Mouse (Mus musculus): Measurements from ENCODE around the gene Ltbp1.
"Not testable (repeated sequence)": the region's sequence is repeated elsewhere in the genome, so short reads cannot be mapped to it uniquely, and the experiment has no call there.

The Ltbp1 gene

DNA sequence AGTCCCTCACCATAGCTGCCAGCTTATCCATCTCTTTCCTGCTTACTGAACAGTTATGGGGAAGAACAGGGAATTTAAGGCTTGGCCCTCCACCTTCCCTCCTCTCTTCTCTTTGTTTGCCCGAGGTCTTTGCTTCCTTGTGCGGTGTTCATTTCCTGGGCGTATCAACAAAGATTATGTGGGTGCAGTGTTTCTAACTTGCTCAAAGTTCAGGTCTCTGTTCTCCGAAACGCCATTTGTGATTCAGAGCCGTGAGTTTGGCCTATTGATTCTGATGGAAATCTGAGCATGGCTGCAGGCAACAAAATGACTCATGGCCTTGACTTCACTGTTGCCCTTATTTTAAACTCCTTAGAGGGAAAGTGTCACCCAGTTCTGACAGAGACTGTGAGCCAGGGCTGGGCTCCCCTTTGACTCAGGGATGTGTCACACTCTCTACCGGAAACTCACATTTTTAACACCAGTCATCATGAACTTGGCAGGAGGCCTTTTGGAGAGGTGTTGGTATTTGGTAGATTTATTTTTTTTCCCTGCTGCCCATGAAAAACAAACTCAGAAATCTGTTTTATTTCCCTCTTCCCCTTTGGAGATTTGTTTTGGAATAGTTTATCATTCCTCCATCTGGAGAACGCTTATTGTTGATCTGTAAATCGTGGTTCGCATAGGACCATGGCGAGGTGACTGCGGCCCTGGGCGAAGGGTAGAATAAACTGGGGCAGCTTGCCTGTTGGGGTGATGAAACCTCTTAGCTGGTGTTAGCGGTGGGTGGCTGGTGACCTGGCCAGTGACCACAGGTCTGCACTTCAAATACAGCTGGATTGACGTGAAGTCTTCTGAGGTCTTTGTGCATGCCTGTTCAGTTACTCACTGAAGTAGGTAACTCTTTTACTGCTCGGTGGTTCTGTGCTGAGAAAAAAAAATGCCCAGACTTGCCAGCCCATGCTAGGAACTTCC, 105.2 kb downstream of the Ltbp1 start:
- no peak for DNase-seq (ENCODE audit: low read depth, low spot score)

DNA sequence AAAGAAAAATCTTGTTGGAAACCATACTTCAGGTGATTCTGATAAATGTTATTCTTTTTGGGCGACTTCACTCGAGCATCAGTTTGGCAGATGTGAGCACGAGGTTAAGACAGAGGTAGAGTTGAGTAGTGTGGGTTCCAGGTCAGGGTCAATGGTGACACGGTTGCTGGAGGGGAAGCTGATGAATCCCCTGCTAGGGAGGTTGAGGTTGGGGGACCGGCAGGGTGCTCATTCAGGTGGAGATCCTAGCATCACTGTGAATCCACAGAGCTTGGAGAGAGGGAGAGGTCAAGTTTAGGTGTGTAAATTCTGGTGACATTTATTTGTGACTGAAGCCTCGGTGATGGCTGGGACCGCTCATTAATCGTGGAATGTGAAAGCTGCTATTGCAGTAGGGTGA, 110.2 kb downstream of the Ltbp1 start:
- no peak for DNase-seq (ENCODE audit: low read depth, low spot score)

DNA sequence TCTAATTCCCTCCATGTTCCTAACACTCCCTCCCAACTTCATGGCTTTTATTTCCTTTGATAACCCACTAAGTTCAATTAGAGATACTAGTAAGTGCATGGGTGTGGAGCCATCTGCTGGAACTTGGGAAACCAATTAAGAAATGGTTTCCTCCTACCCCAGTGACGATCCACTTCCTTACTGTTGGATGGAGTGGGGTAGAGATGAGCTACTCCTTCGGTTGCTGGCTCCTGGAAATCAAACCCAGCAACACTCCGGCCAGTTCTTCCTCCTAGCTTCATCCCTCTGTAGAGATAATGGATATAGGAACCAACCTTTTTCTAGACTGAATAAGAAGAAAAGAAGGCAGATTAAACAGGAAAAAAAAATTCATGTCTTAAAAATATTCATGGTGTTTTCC, 113.5 kb downstream of the Ltbp1 start:
- no peak for DNase-seq (ENCODE audit: low read depth, low spot score)

DNA sequence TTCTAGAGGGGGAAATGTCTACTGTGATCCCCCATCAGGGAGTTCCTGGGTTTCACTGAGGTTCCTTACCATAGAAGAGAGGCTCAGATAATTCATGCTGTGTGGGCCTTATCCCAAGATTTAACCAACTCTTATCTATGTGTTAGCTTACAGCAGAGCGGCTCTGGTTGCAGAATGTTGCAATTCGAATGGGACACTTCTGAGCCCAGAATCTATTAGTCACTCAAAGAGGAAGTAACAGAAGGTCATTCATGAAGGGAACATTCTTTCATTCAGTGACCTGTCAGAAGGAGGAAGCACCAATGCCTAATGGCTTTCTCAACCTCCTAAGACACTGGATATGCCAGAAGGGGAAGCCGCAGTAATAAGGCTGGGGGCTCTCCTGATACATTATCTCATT, 114.1 kb downstream of the Ltbp1 start:
- no peak for DNase-seq (ENCODE audit: low read depth, low spot score)

DNA sequence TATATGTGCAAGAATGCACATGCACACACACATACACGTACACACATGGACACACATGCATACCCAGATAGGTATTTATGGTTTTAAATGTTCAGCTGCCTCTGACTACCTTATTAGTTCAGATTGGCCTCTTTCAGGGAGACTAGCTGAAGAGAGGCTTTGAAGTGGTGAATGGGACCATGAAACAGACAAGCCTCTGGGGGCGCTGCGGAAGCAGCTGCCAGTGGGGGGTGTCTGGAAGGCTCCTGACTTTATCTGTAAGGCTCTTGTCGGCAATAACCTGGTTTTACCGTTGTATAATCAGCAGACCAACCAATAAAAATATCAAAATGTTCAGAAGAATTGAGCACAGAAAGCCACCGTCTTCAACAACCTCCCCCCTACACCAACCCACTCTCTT, 114.7 kb downstream of the Ltbp1 start:
- DNase-seq (ENCODE audit: low read depth, low spot score): no peak

DNA sequence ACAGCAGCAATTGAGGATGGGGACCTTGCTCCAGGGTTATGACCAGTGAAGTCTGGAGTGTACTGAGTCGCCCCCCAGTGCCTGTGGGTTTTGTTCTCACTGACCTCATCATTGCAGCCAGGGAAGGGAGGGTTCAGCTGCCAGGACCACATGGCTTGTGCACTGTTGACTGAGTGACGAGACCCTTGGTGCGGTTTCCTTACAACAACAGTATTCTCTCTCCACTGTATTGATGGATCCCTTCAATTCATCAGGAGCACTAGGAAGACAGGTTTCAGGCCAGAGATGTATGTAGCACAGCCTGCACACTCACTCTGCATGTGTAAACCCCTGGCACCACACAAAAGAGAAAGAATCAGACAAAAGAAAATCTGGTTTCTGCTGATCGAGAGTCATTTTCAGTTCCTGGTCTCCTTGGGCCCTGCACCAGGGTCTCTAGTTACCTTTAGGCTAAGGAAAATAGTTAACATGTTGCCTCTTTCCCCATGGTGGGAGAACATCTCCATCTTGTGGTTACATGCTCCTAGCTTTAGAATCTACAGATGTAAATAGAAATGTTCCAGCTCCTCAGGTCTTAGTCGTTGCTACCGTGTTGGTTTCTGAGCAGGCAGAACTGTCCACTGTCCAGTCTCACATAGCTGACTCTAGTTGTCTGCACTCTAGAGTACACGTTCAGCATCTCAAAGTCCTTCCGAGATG, 117.4 kb downstream of the Ltbp1 start:
- no peak for DNase-seq (ENCODE audit: low read depth, low spot score)

DNA sequence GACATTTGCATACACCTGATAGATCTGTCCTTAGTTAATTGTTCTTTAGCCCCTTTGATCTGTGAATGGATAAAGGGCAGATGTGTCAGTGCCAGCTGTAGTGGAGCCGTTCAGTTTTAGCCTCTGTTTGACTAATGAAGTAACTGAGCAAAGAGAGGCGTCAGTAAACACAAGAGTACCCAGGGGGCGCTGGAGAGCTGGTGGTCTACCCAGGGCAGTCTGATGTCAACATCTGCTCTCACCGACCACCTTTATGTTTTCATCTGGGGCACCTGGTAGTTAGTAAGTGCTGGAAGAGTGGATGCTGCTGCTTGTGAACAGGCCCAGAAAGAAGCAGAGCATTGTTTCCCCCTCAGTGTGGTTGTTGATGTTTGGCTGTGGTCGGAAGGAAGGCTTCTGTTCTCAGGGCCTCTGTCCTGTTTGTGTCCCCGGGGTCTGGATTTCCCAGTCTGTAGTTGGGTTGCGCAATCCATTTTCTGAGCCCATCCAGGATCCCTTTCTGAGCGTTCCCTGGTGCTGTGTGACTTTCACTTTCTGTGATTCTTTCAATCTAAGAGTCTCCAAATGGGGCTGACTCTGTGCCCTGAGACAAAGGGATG, 123.1 kb downstream of the Ltbp1 start:
- DNase-seq (ENCODE audit: low read depth, low spot score): peak; percentile 48

DNA sequence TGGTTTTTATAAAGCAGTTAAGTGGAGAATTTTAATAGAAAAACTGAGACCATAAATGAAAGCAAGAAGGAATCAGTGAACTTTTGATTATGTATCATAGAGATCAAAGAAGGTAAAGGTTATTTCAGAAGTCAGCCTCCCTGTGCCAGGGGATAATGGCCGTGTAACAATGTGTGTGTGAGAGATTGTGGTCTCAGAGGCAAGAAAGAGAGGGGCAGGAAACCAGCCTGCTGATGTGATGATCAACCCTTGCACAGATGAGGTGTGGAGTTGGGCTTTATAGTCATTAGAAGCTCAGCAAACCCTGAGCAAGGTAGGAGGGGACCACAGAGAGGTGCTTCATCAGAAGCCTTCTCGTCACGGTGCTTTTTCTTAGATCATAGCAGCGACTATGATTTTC, 128.6 kb downstream of the Ltbp1 start:
- DNase-seq (ENCODE audit: low read depth, low spot score): no peak

DNA sequence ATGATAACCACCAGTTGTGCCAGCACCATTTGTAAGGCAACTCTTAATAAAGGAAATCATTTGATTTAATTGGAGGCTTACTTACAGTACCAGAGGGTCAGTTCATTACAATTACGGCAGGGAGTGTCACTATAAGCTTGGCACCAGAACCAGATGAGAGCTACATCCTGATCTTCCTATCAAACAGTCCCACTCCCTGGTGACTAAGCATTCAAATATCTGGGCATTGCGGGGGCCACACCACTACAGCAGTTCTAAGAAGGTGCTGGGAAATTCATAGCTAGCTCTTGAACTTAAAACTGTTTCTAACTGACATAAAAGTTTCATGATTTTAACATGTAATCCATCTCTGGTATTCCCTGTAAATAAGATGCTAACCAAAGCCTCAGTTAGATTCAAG, 134.4 kb downstream of the Ltbp1 start:
- no peak for DNase-seq (ENCODE audit: low read depth, low spot score)

DNA sequence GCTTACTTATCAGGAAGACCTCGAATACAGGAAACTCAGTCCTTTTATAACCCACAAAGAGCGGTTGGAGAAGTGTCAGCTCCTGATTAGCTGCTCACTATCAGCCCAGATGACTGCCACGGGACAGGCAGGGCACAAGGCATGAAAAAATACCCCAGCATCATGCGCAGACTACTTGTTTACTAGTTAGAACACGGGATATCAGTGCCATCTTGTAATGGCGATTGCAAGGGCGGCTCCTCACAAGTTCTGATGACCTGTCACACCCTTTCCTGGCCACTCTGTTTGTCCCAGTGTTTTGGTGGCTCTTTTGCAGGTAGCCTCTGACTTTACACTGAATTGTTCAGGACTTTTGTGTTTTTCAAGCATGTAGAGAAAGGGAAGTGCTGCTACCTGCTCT, 137.5 kb downstream of the Ltbp1 start:
- DNase-seq (ENCODE audit: low read depth, low spot score): not testable (repeated sequence)

DNA sequence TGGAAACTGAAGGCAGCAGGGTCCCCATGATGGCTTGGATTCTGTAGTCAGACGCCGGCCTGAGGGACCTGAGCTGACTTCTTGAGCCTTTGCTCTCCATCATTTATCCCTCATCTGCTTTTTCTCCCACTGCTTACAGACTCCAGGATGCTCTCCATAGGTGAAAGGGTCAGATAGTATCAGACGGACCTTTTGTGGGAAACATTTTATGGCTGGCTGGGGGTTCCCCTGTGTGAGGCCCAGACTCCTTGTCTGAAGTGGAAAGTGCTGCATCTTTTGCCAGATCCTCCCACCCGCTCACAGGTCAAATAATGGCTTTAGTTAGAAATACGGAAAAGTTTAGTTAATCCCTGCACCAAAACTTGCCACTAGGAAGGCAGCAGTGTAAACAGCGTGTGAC, 138.6 kb downstream of the Ltbp1 start:
- no peak for DNase-seq (ENCODE audit: low read depth, low spot score)

DNA sequence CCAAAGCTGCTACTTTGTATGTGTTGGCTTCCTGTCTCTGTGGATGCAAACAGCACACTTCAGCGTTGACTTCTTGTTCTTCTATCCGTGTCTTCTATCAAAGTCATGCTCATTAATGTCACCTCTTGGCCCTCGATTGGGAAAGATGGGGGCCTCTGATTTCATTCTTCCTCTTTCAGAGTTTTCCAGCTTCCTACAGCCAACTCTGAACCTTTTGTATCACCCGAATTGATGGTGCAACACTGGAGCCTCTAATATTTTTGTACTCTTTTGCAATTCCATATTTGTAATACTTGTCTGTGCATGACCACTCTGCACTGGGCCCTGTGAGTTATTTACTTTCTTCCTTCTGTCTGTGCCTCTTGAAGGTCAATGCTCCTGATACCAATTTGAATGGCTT, 141.8 kb downstream of the Ltbp1 start:
- DNase-seq (ENCODE audit: low read depth, low spot score): no peak

DNA sequence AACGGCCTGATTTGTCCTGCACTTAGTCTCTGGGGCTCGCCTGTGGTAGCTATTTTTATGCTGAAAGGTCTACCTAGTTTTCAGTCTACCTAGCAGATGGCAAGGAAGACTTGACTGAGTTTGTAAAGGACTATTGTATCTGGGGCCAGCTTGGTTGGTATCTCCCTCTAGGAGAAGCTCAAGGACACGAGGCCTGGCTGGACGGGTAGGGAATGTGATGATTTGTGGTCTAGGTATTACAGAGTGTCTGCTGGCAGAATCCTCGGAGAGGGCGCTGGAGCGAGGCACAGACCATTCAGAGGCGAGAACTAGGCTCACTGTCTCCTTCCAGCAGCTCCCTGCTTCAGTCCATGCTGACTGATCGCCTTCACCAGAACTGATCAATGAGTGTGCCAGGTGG, 146.4 kb downstream of the Ltbp1 start:
- no peak for DNase-seq (ENCODE audit: low read depth, low spot score)

DNA sequence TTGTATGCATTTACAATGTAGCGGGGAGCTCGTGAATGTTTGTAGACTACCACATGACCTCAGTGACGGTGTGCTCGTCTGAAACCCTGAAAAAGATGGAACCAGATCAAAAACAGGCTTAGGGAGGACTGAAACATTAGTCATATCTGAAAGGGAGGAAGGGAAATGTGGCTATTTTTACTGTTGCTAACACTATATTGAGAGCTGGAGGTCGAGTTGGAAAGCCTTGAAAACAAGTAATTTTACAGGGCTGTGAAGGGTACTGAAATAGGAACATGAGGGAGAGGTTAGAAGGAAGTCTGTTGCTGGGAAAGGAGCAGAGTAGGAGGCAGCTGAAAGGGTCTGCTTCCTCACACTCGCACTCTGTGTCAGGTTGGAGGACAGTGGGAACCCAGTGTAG, 147.7 kb downstream of the Ltbp1 start:
- no peak for DNase-seq (ENCODE audit: low read depth, low spot score)

DNA sequence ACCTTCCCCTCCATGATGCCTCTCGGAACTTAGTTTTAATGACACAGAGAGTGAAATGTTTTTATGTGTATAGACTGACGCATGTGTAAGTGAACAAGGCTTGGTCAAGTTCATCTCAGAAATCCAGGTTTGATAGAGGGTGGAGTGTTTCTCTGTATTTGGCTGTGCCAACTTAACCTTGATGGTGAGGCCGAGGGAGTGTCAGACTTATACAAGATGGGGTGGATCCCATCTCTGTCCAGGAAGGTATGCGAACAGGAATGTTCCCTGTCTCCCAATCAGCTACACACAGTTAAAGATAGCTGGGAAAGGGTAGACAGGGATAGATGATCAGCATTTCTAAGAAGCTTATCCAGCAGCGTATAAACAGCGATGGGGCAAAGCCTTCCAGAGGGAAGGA, 153.0 kb downstream of the Ltbp1 start:
- DNase-seq (ENCODE audit: low read depth, low spot score): no peak

DNA sequence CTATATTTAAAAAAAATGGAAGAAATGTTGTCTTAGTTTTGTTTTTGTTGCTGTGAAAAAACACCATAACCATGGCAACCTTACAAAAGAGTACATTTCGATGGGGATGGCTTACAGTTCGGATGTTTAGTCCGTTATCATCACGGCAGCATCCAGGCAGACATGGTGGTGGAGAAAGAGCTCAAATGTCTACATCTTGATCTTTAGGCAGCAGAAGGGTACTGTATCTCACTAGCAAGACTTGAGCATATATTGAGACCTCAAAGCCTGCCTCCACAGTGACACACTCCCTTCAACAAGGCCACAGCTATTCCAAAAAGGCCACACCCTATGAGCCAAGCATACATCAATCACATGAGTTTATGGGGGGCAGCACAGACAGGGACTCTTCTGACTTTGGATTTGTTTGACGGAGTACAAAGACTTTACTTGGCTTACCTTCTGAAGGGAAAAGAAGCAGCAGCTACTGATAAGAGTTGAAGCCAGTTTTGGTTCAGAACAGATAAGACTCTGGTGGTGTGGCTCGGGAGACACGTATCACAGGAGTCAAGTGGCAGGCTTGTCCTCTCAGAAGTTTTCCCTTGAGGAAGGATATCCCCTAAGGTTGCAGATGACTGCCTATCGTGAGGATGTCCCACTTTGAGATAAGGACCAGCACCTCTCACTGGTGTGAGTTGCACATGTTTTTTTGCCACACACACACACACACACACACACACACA, 153.9 kb downstream of the Ltbp1 start:
- no peak for DNase-seq (ENCODE audit: low read depth, low spot score)

DNA sequence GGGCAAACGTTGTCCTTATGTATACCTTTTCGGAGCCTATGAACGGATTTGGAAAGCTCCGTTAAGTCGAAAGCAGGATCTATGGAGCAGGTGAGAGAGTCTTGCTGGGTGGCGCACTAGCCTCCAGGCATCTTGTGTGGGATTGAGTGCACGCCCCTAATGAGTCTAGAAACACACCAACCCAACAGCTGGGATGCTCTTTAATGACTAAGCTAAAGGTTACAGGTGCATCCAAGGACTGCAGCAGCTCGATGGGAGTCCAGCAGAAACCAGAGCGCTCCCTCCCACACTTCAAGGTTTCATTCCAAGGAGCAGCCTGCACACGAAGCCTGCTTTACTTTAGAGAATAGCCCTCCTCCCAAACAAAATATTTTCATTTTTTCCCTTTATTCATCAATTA, 155.7 kb downstream of the Ltbp1 start:
- no peak for DNase-seq (ENCODE audit: low read depth, low spot score)

DNA sequence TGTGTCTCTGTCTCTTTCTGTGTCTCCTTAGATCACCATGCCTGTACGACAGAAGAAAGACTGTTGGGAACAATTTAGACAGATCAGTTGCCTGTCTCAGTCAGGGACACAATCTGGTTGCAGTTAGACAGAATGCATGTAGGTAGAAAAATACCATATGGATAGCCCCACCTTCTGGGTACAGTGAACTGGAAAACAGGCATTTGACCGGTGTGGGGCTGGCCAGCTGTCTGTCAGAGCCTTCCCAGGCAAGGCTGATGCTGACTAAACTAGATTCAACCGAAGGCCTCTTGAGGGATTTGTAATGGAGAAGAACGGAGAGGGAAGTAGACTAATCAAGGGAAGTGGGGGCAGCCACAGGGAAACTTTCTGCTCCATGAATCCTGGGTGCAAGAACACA, 156.6 kb downstream of the Ltbp1 start:
- no peak for DNase-seq (ENCODE audit: low read depth, low spot score)

DNA sequence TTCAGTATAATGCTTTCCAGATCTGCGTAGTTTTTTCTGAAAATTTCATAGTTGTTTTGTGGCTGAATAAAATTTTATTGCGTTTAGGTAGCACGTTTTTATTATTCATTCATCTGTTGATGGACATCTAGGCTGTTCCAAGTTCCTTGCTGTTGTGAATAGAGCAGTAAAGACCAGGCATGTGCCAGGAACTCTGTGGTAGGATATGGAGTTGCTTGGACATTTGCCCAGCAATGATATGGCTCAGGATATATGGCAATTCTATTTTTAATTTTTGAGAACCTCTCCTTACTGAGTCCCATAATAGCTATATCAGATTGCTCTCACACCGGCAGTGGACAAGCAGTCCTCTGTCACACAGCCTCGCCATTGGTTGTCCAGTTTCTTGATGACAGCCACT, 159.2 kb downstream of the Ltbp1 start:
- DNase-seq (ENCODE audit: low read depth, low spot score): no peak

DNA sequence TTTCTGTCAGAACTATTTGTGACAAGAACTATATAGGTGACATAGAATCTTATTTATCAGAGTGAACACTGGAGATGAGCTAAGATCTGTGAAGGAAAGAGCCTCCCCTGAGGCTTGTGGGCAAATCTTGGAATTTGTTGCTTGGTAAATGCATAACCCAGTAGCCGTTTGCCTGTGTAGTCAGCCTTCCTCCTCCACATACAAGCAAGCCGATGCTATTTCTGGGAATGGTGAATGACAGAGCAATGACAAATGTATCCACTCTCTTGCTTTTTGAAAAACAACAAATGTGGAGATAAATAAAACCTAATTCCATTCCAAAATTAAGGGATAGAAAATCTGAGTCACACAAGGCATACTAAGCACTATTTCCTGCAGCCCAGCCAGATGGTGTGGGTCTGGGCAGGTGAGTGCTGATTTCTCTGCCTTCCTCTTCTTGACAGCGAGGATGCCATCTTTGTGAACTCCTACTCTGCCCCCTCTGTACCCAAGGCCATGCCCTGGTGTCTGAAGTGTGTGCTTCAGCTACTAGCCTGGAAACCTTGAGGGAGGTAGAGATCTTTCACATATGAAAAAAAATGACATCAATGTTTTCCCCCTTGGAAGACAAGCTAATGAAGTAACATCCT, 163.3 kb downstream of the Ltbp1 start:
- no peak for DNase-seq (ENCODE audit: low read depth, low spot score)

DNA sequence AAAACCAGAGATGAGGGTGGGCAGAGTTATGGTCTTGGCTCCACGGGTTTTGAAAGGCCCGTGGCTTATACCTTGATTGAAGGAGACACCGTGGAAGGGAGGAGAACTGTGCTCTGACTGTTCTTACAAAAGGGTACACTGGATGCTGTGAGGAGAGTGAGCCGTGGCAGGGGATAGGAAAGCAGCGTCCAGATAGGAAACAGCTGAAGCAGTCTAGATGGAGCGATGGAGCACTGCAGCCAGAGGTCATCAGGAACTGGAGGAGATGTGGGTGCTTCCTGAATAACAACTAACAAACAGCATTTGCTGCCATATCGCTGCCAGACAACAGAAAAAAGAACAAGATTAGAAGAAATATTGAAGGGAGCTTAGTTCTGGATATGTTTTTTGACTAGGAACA, 166.3 kb downstream of the Ltbp1 start:
- DNase-seq (ENCODE audit: low read depth, low spot score): no peak
